Mouse (Mus musculus) CH12F3 (cell line): ENCODE results near the gene Zbtb24.

ENCODE experiments used
- in situ Hi-C: fragments of 300-500 bp; cut with MboI; formaldehyde crosslinking; loops from 2 replicates; pipeline ENCODE4 v1.14.3; 2020; ENCODE audit warnings: low sequenced_read_pairs

Zbtb24 gene

DNA sequence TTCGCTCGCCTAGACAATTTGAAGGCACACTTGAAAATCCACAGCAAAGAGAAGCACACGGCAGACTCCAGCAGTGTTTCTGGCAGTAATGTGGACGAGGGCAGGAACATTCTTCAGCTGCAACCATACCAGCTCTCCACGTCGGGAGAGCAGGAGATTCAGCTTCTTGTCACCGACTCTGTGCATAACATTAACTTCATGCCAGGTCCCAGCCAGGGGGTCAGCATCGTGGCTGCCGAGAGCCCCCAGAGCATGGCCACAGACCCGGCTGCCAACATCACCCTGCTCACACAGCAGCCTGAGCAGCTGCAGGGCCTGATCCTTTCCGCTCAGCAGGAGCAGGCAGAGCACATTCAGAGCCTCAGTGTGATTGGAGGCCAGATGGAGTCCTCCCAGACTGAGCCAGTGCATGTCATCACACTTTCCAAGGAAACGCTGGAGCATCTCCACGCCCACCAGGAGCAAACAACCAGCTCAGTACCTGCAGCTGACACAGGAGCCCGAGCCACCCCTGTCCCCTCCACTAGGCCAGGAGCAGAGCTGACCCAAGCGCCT, 14.3 kb downstream of the Zbtb24 start:
- in situ Hi-C loops, result no loop called here

DNA sequence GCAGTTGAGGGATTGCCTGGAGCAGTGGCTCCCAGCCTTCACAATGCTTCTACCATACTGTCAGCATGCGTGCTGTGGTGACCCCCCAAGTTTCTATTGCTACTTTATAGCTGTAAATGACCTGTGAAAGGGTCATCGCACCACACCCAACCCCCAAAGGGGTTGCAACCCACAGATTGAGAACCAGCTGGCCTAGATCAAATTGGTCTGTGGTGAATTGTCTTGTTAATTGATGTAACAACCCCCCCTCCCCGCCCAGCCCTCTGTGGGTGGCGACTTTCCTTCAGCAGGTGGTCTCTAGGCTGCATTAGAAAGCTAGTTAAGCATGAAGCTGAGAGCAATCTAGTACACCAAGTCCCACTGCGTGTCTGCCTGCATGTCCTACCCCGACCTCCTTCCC, 17.1 kb downstream of the Zbtb24 start:
- in situ Hi-C loops, result no loop called here

- in situ Hi-C loops, result no loop called here
These were observed 20.5 kb downstream of the Zbtb24 start for GRCm38 (mm10) chr10:41470693-41471092.

GRCm38 (mm10) chr10:41472534-41472933, 22.4 kb downstream of the Zbtb24 start:
- in situ Hi-C loops, result no loop called here

GRCm38 (mm10) chr10:41472962-41473481, 22.8 kb downstream of the Zbtb24 start:
- in situ Hi-C loops, result no loop called here

DNA sequence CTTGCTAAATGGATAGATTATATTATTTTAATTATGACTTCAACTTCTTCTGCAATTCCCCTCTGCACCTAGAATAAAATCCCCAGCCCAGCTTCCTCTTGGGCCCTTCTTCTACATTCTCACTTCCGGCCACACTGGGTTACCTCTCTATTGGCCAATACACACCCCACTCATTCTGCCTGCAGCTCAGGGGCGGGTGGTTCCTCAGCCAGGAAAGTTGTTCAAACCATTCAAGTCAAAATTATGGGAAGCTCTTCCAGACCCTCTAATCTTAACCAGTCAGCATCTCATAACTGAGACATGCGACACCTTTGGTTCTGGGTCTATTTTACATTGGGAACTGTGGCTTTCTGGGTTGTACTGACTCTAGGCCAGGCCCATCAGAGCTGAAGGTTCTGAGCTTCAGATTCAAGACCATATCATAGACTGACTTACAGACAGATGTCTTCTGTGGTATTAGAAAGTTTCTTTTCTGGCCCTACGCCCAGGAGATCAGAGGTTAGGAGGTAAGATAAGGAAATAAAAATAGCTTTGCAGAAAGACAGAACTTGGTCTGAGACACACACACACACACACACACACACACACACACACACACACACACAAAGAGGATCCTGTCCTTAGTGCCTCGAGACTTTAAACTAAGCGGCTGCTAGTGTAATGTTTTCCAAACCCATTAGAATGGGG, 23.7 kb downstream of the Zbtb24 start:
- in situ Hi-C loops, result no loop called here

GRCm38 (mm10) chr10:41474981-41475391, 24.8 kb downstream of the Zbtb24 start:
- in situ Hi-C loops, result no loop called here

DNA sequence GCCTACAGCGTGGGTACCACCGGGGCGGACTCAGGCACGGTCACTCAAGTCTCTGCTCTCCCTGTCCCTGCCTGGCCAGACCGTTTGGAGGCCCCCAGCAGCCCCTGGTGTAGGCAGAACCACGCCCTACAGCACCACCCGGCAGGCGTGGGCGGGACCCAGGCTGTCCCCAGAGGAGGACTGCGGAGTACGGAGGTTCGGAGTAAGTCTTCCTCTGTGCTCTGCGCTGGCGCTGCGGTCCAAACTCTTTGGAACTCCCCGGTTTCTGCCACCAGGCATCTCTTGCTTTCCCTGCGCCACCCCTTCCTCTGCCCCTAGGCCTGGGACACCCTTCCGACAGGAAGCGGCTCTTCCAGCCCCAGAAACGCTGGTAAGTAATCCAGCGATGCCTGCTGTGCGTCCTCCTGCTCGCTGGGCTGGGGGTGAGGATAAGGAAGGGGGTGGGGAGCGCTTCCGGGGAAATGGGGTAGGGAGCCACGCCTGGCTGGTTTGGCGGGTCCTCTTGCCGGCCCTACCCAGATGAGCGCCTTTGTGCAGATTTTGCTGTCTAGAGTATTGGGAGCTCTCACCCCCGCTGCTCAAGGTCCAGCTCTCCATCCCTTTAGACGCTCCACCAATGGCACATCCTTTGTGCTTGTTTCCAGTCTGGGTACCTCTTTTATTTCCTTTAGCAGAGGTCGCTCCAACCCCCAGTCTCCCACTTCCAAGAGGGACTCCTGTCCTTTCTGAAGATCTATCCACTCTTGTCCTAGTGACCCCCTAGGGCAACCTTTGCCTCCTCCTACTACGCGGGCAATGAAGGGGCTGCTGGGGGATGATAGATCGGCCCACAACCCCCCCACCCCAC, 26.2 kb downstream of the Zbtb24 start, which contains the start of gene Mical1:
Gene Mical1, plus strand, starts transcription at position 144 of the 847 bp plus-strand sequence.
- in situ Hi-C loops, result no loop called here

GRCm38 (mm10) chr10:41477018-41477277, 26.8 kb downstream of the Zbtb24 start:
- in situ Hi-C loops, result no loop called here

DNA sequence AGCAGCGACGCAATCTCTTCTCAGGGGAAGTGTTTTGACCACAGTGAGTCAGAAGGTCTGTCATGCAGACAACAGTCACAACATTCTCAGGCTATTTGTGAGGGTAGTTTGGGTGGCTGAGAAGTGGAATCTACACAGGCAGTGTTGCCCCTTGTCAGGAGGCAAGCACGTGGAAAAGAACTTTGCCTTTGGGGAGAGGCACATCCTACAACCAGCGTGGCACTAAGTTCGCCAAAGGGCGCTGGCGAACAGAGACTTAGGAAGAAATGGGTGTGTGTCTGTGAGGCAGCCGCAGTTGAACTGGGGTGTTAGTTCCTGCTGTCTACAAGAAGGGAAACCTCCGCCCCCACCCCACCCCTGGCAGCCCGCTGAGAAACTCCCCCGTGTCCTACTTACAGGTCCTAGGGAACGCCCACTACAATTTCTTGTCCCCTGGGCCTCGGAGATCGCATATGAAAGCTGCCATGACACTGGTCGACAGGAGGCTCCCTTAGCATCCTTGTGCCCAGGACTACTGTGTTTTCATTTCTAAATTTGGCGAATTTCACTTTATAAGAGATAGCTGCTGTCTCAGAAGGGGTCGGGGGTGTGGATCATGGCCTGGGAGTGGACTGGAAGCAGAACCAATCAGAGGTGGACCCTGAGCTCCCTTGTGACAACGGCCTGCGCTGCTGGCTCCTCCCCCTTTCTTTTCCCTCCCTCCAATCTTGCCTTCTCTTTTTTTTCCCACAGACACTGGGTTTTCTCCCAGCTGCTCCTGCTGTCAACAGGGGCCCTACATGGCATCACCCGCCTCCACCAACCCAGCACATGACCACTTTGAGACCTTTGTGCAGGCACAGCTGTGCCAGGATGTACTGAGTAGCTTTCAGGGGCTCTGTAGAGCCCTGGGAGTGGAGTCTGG, 27.3 kb downstream of the Zbtb24 start:
- in situ Hi-C loops, result no loop called here

DNA sequence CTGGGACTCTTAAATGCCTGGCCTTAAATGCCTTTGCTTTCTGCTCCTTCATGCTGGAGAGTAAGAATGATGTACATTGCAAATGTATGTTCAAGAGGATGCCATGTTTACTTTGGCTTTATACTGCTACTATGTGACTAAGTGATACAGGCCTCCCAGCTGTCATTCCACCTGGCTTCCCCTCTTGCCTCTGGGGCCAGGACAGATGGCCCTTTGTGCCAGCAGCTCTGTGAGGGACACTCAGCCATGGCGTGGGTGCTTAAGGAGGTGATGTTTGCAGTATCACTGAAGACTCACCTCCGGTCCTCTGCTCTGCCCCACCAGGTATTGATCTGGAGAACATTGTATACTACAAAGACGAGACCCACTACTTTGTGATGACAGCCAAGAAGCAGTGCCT, 29.8 kb downstream of the Zbtb24 start:
- in situ Hi-C loops, result no loop called here

GRCm38 (mm10) chr10:41480938-41481880, 31.0 kb downstream of the Zbtb24 start:
- in situ Hi-C loops, result no loop called here

GRCm38 (mm10) chr10:41482446-41482845, 32.3 kb downstream of the Zbtb24 start:
- in situ Hi-C loops, result no loop called here

DNA sequence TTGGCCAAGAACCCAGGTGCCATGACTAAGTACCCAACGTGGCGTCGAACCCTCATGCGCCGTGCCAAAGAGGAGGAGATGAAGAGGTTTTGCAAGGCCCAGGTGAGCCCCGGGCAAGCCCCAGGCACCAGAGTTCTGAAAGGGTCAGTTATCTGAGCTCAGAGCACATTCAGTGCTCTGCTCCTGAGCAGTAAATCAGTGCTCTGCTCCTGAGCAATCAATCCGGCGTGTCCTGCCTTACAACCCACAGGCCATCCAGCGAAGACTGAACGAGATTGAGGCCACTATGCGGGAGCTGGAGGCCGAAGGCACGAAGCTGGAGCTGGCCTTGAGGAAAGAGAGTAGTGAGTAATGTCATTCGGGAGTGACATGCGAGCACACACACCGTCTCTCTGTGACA, 35.6 kb downstream of the Zbtb24 start:
- in situ Hi-C loops, result no loop called here

DNA sequence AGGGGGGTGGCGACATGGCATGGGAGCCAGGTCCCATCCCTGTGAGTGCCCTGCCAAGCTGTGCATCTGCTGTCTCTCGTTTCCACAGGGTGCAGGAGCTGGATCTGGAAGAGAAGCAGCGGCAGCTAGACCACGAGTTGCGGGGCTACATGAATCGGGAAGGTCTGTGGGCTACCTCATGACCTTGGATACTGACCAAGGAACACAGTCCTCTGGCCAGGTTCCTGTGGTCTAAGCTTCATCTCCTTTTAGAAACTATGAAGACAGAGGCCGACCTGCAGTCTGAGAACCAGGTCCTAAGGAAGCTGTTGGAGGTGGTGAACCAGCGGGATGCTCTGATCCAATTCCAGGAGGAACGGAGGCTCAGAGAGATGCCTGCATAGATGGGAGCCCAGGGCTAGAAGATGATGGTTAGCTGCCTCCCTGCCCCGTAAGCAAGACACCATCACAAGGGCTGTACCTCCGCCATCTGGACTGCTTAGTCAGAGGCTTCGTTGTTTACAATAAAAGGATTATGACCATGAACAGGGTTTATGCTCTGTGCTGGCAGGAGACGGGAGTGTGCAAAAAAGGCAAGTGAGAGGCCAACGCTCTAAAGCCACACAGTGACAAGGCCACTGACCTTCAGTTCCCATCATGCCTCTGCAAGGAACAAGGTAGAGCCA, 36.5 kb downstream of the Zbtb24 start:
- in situ Hi-C loops, result no loop called here

DNA sequence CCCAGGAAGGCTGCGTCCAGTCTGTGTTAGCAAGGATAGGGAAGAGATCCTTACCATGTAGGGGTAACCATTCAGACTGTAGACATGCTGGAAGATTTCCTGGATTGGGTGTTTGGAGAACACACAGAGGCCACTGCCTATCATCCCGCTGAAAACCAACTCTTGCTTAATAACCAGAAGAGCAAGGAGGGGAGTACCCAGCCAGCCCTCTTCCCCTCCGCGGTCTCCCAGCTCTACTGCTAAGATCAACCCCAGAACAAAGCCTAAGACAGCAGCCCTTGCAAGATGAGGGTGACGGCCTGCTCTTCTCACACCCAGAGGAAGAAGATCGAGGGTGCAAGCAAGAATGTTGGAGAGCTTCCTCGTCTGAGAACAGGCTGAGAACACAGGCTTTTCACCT, 38.7 kb downstream of the Zbtb24 start:
- in situ Hi-C loops, result no loop called here

GRCm38 (mm10) chr10:41489294-41489693, 39.1 kb downstream of the Zbtb24 start:
- in situ Hi-C loops, result no loop called here

DNA sequence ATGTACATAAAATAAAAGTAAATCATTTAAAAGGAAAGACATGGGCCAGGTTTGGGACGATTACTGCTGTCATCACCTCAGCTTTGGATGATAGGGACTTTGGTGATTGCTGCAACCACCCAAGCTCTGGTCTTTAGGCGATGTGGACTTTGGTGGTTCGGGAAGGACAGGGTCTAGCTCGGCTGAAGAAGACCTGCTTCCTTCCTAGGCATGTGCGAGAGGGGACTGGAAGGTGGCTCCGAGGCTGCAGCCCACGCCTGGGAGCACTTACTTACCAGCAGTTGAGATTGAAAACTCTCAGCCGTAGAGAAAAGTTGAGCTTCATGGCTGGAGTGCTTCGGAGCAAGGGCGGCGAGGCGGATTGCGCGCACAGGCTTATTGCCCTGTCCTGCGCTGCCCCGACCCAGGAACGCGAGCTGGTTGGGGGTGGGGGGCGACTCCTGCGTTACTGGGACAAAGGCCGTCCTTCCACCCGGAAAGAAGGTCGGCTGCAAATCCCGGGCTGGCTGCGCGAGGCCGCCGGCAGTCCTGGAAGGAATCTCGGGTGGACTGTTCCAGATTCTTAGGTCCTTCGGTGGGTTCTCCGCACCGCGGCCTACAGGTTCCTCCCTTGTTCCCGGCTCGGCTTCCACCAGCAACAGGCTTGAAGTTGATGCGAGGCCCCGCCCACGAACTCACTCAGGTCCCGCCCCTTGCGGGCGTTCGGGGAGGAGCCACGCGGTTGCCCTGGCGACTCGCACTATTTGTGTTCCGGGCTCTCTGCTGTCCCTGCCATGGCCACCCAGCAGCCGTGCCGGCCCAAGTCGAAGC, 39.7 kb downstream of the Zbtb24 start, which contains the start of the genes Smpd2 and Ppil6:
Gene Smpd2, minus strand, starts transcription at position 662 of the 810 bp plus-strand sequence.
Gene Ppil6, plus strand, starts transcription at position 732 of the 810 bp plus-strand sequence.
- in situ Hi-C loops, result no loop called here
